Mouse (Mus musculus): ENCODE results near the gene Gm20388. TPM values are rescaled to one million over a fixed set of nuclear protein-coding genes. Genes with fewer than 3 reads are reported as not detected.

Gm20388 gene
- total RNA-seq, 2 experiments from 2014 or later = 12.7 TPM; not detected in 1

GRCm38 (mm10) chr8:124301935-124302555, 4391.4 kb downstream of the Gm20388 start:
- no peak for DNase-seq

GRCm38 (mm10) chr8:124303211-124303902, 4392.7 kb downstream of the Gm20388 start:
- no peak for DNase-seq

GRCm38 (mm10) chr8:124304141-124304540, 4393.5 kb downstream of the Gm20388 start:
- DNase-seq = no peak

- DNase-seq = no peak
Observed at GRCm38 (mm10) chr8:124306574-124306973, 4395.9 kb downstream of the Gm20388 start.

GRCm38 (mm10) chr8:124307700-124308099, 4397.1 kb downstream of the Gm20388 start:
- no peak for DNase-seq

GRCm38 (mm10) chr8:124310509-124310908, 4399.9 kb downstream of the Gm20388 start:
- no peak for DNase-seq

- no peak for DNase-seq
Observed at GRCm38 (mm10) chr8:124311111-124311510, 4400.5 kb downstream of the Gm20388 start.

- DNase-seq = no peak
Observed at GRCm38 (mm10) chr8:124311723-124312122, 4401.1 kb downstream of the Gm20388 start.

GRCm38 (mm10) chr8:124312228-124312627, 4401.6 kb downstream of the Gm20388 start:
- DNase-seq = no peak

GRCm38 (mm10) chr8:124314803-124315202, 4404.2 kb downstream of the Gm20388 start:
- DNase-seq = no peak

GRCm38 (mm10) chr8:124316466-124317136, 4406.0 kb downstream of the Gm20388 start:
- no peak for DNase-seq

GRCm38 (mm10) chr8:124317191-124317682, 4406.6 kb downstream of the Gm20388 start:
- DNase-seq = no peak

GRCm38 (mm10) chr8:124317821-124318220, 4407.2 kb downstream of the Gm20388 start:
- no peak for DNase-seq

GRCm38 (mm10) chr8:124318612-124319315, 4408.1 kb downstream of the Gm20388 start:
- DNase-seq = no peak

- DNase-seq = no peak
Observed at GRCm38 (mm10) chr8:124319316-124319652, 4408.6 kb downstream of the Gm20388 start.

GRCm38 (mm10) chr8:124321227-124321840, 4410.7 kb downstream of the Gm20388 start:
- DNase-seq = no peak

- no peak for DNase-seq
Observed at GRCm38 (mm10) chr8:124323356-124323755, 4412.7 kb downstream of the Gm20388 start.

- no peak for DNase-seq
Observed at GRCm38 (mm10) chr8:124328259-124328658, 4417.6 kb downstream of the Gm20388 start.

GRCm38 (mm10) chr8:124329690-124330089, 4419.0 kb downstream of the Gm20388 start:
- no peak for DNase-seq

- peak in 1 of 2 experiments; percentile 42 for DNase-seq
Observed at GRCm38 (mm10) chr8:124330433-124330832, 4419.8 kb downstream of the Gm20388 start.

GRCm38 (mm10) chr8:124331094-124331493, 4420.5 kb downstream of the Gm20388 start:
- no peak for DNase-seq

GRCm38 (mm10) chr8:124331706-124332105, 4421.1 kb downstream of the Gm20388 start:
- DNase-seq = no peak
